Mouse (Mus musculus) cerebellum, postnatal 4 days (tissue): ENCODE measurements around the gene Utrn.

Source experiments
- DNase-seq, 2 experiments: peaks; one replicate each; pipeline ENCODE4 v3.0.0; 2022; ENCODE audit warnings: low spot score in 2 of 2, mixed read lengths in 1 of 2

Utrn gene

DNA sequence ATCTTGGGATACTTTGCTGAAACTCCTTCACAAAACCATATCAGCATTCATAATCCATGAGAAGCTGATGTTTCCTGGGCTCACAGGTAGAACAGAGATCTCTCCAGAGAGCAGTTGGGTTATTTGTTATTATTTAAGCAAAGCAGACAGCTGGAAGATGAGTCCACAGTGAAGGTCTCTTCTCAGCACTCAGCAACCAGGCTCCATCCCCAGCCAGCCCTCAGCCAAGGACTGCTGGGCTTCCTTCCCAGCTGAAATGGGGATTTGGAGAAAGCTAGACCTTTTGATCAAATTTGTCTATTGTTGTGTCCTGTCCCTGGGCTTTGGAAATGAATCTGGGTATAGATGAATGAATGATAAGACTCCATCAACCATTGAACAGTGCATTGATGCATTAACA is 276.1 kb downstream of the Utrn start:
- DNase-seq: no peak

DNA sequence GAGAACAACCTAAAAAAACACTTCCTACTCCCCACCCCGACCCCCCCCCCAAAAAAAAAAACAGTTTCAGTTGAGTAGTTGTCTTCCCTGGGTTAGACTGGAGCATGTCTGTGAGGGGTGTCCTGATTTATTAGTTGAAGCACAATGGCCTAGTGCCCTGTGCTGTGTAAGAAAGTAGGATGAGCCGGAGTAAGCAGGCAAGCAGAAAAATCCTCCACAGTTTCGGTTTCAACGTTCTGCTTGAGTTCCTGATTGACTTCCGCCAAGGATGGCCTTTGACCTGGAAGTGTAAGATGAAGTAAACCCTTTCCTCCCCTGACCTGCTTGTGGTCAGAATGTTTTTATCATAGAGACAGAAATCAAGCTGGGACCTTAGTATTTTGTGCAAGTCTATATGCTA is 277.2 kb downstream of the Utrn start:
- DNase-seq: no peak

DNA sequence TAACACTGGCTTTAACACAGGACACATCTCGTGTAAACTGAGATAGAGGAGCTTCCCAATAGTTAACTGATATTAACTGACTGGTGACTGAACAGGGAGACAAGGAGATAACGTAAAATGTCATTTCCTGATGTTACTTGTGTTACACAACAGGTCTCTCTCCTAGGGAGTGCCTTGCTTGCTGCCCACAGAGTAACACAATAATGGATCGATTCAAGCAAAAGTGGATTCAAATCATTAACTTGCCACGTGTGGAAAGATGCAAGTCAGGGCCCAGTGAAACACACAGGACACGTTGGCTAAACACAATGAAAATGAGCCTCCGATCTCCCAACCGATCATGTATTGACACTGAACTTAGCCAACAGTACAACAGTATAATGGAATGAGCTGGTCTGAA is 281.1 kb downstream of the Utrn start:
- DNase-seq: no peak

DNA sequence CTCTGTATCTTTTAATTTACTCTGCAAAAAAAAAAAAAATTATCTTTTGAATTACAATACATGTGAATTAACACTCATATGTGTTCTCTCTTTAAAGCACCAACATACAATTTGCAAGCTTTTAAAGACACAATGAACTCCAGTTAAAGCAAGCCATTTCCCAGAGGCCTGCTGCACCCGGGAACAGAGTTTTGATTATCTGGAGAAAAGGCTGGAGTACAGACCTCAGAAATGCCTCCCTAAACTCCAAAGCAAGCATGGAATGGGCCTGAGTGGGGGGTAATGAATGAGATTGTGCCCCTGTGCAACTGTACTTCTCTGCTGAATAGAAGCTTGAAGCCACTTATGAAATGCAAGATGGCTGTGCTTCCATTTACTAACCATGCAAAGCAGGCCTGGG is 281.8 kb downstream of the Utrn start:
- DNase-seq: no peak

DNA sequence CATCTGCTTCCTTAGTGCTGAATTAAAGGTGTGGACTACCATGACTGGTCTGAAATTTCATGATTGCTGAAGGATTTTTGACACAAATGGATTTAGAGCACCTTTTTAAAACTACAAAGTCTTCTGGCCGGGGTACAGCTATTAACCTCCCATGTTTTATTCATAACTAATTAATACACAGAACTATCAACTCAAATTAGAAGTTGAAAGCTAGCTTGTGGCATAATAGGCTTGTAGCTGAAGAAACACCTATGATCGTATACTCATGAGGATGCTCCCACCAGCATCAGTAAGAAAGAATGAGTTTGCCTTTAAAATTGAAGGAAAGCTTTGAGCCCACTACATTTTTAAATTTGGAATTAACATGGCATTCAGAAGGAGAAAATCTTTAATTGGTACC is 282.3 kb downstream of the Utrn start:
- no peak for DNase-seq

DNA sequence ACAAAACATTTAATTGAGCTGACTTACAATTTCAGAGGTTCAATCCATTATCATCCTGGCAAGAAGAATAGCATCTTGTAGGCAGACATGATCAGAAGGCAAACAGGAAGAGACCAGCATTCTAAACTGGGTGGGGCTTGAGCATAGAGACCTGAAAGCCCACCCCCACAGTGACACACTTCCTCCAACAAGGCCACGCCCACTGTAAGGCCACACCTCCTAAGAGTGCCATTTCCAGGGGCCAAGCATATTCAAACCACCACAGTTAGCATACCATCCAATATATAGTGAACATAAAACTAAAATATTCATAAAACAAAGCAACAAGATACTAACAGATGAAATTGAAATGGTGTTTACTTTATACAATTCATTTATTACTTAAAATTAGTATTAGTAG is 283.0 kb downstream of the Utrn start:
- DNase-seq: no peak

DNA sequence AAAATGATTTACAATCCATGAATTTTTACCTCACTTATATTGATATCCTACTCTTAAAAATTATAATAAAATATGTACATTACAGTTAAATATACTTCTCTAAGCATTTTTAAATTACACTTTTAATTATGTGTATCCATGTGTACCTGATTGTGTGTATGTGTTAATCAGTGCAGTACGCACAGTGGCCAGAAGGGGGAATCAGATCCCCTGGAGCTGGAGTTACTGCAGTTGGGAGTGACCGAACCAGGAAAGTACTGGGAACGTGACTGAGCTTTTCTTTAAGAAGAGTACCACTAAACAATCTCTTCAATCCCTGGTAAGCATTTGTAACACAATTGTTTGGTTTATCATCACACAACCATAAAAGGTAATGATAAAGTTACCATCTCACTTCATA is 285.7 kb downstream of the Utrn start:
- DNase-seq: no peak

DNA sequence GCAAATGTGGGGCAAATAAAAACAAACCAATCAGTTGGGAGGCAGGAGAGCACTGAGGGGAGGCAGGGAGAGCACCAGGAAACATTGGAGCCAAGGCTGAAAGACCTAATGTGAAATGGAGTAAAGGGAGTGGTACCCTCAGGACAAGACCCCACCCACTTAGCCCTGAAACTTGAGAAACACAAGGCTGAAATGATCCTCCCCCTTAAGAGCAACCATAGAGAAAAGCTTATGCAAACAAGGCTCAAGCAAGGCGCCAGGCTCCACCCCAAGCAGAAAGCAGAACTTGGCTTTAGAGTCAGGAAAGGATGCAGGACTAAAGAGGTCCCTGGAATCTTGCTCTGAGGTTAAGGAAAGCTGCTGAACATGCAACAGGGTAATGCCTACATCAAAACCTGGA is 290.1 kb downstream of the Utrn start:
- DNase-seq: no peak

DNA sequence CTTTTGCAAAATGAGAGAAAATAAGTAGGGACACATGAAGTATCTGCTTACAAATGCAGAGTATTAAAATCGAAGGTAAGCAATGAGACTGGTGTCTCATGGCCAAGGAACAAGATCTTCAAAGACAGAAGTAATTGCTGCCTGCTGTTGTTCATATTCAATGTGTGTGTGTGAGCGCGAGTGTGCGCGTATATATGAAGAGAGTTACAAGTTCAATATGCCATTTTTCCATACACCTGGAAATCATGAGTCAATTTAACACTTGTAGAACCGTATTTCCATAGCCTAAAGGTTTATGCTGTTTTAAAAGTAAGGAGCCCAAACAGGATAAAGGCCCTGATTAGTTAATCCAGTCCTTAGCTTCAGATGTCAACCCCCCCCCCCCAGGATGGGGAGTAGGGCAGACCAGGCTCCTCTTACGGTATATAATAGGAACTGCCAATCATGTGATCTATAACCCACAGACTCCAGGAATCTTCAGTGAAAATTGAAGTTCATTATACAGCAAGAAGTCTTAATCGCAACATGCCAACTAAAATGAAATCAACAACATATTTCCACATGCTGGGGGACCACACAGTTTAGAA is 293.2 kb downstream of the Utrn start:
- no peak for DNase-seq

DNA sequence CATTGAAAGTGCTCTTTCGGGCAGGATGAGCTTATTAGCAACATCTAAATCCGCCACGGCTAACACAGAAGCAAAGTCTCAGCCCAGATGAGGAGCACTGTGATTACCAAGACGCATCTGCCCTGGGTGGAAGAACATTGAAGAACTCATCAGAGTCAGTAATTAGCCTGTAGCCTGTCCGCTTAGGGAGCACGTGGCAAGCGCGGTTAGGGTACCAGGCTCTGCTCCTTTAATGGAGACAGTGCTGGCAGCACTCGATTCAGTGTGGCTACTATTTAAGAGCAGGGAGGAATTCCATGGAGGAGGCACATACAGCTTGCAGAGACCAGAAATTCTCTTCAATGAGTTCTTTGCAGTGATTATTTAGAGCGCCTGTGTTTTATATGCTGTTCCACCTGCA is 294.4 kb downstream of the Utrn start:
- no peak for DNase-seq

DNA sequence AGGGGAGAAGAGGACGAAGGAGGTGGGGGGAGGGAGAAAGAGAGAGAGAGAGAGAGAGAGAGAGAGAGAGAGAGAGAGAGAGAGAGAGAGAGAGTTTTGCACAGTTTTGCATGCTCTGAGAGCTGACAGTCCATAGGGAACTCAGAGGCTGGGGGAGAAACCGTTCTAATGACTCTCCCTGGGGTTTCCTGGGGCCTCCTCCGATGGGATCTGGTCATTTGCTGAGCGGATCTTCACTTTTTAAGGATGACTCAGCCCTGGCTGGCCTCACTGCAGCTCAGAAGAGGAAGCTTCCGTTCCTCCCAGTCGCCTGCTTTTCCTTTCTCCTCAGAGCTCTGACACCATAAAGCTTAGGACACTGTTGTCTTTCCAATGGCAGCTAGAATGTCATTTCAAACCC is 295.6 kb downstream of the Utrn start:
- DNase-seq: no peak

DNA sequence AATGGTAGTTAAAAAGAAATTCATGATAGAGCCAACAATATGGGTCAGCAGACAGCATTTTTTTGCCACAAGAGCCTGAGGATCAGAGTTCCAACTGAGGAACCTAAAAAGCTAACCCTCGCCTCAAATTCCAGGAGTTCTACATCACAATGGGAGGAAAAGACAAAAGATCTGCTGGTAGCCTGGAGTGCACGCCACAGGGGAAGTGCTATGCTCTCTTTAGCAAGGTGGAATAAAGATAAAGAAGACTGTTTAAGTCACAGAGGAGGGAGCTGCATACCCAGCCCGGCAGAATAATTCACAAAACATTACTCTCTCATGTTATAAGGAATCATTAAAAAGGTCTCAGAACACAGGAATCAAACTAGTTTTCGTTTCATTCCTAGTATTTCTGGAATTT is 296.4 kb downstream of the Utrn start:
- no peak for DNase-seq

DNA sequence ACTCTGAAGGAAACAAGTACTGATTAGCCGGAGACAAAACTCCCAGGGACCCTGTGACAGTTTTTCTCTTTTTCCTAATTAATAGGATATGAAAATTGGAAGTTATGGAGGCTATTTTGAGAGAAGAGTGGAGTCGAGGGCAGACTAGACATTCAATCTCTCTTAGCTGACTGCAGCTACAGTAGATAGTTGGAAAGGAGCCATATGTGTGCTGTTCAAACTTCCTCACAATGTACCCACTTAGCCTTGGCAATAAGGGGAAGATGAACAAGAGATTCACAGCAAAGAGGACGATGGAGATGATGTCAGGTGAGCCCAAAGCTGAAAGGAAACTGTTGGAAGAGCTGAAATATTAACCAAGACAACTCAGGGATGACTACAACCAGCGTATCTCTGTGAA is 304.7 kb downstream of the Utrn start:
- DNase-seq: no peak

DNA sequence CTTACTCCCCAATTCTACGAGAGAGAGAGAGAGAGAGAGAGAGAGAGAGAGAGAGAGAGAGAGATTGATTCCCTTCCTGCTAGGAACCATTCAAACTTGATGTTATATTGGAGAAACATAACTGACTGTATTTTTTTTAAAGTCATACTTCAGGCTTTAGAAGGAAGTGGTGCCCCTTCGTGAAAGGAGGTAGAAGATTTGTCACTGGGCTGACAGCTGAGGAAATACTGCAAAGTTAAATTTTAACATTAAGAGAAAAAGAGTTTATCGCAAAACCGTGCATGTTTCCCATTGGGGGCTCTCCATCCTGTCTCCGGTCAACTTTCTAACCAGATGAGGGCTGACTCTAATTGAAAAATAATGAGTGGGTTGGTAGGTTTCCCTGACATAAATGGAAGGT is 310.4 kb downstream of the Utrn start:
- no peak for DNase-seq

DNA sequence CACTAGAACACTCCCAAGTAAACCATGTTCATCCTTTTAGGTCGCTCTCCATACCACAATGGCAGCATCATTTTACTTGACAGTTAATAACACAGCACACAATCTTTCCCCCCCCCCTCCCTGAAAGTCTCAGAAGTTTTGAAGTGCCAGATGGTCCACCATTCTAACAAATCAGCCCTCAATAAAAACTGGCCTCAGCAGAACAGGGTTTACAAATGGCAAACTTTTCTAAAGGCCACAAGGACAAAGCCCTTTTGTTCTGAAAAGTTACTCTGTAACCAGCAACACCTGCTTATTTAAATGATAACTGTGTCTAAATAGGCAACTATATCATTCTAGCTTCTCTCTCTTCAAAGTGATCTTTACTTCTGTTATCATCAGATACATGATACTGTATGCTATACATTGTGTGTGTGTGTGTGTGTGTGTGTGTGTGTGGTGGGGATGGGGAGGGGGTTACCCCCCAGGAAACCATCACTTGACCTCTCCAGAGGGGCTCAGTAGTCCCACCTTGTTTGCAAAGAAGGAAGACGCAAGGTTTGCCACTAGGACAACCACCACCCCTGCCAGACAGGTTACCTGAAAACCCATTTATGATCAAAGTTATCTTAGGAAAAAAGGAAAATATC is 315.0 kb downstream of the Utrn start:
- DNase-seq: no peak

DNA sequence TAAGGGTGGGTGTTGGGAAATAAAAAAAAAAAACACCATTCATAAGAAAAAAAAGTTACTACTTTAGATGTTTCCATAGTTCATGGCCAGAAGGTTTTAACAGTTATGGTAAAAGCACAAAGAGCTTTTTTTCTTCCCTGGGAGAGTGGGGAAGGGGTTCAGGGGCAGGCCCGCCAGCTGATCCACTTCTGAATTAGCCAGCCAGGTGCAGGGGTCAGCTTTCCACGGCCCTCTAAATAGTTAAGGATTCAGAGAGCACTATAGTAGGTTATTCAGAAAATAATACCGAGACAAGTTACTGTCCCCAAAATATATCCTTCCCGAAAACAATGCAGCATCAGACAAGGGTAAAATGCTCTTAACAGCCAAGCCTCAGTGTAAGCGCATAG is 316.3 kb downstream of the Utrn start:
- DNase-seq: no peak

DNA sequence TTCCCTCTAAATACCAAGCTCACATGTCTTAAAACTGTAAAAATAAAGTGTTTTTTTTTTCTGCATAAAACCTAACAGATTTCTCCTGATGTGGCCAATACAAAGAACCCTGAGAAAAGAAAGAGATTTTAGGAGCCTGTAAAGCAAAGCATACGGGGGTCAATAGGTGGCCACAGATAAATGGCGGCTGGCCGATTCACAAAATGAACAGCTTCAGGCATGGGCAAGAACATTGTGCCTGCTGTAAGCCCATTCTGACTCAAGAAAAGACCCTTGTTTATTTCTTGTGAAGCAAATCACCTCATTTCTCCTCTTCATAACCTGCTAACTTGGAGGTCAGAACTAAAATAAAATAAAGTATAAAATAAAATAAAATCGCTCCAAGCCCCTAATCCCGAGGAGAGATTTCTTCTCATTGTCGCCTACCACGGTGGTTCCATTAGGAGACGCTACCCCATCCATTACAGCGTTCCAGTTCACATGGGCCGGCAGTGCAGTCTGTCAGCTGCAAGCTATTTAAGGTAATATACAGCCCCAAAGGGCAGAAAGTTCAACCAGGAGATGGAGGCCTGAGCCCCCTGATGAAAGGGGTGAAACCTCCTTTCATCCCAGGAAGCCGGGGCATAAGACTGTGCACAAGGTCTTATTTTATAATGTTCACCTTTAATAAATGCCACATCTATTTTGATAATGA is 316.8 kb downstream of the Utrn start:
- DNase-seq: no peak

DNA sequence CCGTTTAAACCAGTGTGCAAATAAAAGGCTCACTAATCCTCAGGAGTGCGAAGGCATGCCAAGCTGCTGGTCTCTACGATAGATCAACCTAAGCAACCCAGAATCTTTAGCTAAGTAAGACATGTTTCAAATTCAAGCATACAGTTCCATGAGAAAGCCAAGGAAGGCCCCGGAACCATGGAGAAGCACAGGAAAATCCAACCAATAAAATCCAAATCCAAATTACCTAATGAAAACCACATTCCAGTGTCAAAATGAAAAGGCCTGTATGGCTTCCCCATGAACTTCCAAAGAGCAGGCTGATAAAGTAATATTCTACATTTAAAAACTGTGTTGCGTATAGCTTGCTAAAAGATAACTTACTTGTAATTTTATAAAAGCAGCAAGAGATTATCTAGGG is 317.4 kb downstream of the Utrn start:
- DNase-seq: no peak

DNA sequence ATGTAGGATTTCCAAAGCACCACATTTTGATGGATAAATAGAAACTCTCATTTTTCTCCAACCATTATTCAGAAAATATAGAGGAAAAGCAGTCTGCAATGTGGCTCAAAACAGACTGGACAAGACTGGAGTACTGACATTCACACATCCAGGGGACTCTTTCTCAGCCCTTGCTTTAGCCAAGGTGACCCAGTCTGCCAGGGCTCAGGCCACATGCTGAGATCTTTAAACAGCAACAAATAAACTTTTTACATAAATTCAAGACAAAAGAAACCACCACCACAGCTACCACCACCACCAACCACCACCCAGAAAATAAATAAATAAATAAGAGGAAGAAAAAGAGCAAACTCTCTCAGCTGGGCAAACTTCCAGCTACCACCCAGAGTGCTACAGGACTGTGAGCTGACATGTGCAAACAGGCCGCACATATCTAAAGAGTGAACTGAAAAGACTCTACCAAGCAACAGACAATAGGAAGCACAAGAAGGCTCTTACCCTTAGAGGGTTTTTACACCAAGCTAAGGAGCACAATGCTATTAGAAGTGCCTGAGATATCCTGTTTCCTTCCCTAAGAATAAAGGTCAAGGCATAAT is 319.1 kb downstream of the Utrn start:
- DNase-seq: no peak

DNA sequence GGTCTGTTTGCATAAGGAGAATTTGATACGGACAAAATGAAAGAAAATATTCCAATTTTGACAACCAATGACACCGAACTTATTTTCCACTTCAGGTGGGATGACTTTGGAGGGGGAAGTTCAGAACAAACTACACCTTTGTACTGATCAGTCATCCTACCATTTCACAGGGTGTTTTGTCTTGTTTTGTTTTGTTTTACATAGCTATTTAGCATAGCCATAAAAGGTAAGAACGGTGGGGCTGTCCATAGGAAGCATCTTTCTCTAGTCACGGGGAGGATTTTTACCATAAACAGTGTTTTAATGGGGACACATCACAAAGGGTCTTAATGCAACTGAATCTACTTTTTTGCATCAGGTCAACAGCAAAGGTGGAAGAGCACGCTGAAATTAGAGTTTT is 319.9 kb downstream of the Utrn start:
- DNase-seq: no peak

DNA sequence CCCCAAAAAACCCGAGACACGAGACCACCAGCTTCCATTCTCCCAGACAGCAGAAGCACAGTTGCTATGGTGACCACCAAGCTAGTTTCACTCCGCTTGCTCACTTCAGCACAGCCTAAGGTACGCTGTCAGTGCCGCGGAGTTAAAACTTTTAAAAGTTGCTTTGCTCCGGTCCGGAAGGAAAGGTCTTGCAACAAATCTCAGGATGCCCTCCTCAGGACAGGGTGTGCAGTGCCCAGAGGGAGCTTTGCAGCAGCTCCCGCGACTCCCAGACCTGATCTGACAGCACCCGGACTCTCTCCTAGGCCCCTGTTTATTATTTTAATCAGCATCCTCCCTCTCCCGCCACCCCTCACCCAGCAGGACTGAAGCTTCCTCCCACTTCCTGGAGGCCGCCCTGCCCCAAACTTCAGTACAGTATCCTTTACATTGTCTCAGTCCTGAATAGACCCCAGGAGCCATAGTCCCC is 320.5 kb downstream of the Utrn start:
- DNase-seq: peak in 1 of 2 experiments; percentile 10

DNA sequence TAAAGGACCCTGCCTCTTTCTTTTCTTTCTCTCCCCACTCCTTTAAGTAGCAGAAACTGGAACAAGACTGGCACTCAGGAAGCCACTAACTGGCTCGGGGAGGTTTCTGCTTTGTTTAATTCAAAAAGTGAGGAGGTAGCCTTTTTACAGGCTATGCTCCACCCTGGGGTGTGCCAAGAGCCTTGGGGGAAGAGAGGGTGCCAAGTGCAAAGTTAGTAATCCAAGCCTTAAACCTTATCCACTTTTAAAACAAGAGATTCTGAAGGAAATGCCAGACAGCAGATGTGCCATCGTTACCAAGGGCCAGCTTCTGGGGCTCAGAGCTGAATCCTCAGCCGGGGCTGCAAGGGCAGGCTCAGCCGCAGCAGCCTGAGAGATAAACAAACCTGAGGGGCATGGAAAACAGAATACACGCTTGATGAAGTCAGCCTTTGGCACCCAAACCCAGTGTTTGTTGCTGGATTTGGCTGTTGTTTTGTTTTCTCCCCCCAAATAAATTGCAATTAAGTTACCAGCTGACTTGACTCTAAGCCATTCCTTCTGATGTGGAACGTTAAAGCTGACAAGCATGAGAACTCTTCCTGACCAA is 322.0 kb downstream of the Utrn start:
- DNase-seq: peak in 1 of 2 experiments; percentile 3

DNA sequence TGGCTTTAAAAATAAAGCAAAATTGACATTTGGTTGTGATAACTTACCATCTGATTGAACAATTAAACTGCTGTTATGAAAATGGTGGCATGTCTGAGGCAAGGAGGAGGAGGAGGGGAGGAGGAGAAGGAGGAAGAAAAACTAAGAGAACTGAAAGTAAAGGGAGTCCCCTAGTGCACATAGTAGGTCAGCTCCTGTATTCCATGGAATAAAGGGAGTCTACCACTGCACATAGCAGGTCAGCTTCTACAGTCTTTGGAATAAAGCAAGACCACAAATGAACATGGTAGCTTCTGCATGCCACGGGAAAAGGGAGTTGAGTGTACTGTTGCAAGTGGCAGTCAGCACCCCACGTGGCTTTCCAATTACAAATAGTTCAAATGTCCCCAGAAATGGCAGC is 323.7 kb downstream of the Utrn start:
- DNase-seq: no peak
